Mouse (Mus musculus): ENCODE measurements around the gene Kcnma1. TPM values are rescaled to one million over a fixed set of nuclear protein-coding genes. Genes with fewer than 3 reads are reported as not detected.

Gene Kcnma1
- polyA plus RNA-seq, 1 experiment = 4.9 TPM

GRCm38 (mm10) chr14:24032876-24033389, 18.6 kb upstream of the Kcnma1 start:
- H3K27me3 ChIP-seq (ENCODE audit: control insufficient read depth, insufficient read depth, low read length) = no peaks in the 10 kb centered on the region
- H3K27ac ChIP-seq (ENCODE audit: control insufficient read depth, insufficient read depth, low read length) = no peak overlapping the region
- no peaks in the 10 kb centered on the region for H3K36me3 ChIP-seq (ENCODE audit: control insufficient read depth, insufficient read depth, low read length)
- no peak for TF ChIP-seq POLR2A (IDR thresholded peaks at IDR 0.05; ENCODE audit: control insufficient read depth, extremely low read depth, insufficient read depth, low read length, poor library complexity)
- TF ChIP-seq CTCF (IDR thresholded peaks at IDR 0.05; ENCODE audit: borderline replicate concordance, control insufficient read depth, extremely low read depth, insufficient read depth, low read length, poor library complexity) = no peak
- no peaks in the 10 kb centered on the region for H3K4me1 ChIP-seq (replicated peaks; ENCODE audit: control insufficient read depth, insufficient read depth, low read length)
- no peak for DNase-seq
- no peak overlapping the region for H3K4me3 ChIP-seq (ENCODE audit: control insufficient read depth, insufficient read depth, low read length)
- 95% methylated on average over 7 of the region's 7 CpGs for WGBS

DNA sequence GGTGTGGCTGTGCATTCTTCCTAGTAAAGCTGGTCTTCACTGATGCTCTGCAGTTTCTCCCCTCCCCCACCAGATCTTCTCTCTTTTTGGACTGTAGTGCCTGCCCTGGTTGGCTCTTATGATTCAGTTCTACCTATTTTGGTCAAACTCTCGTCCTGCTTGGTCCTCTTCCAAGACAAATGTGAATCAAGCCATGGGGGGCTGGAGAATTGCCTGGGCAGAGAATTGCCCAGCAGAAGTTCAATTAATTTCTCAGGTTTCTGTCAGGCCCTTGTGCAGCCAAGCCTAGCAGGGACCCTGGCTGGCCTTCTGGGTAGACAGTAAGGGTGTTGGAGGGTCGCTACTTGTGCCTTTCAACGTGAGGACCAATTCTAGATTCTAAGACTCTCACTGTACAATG, 17.9 kb upstream of the Kcnma1 start:
- 79% methylated on average over 3 of the region's 3 CpGs for WGBS
- Histone ChIP-seq H3K4me1 (replicated peaks; ENCODE audit: control insufficient read depth, insufficient read depth, low read length) (no peaks in the 10 kb centered on the region), H3K4me3 (ENCODE audit: control insufficient read depth, insufficient read depth, low read length) (no peak overlapping the region), H3K36me3 (ENCODE audit: control insufficient read depth, insufficient read depth, low read length) (no peaks in the 10 kb centered on the region), H3K27ac (ENCODE audit: control insufficient read depth, insufficient read depth, low read length) (no peak overlapping the region), H3K27me3 (ENCODE audit: control insufficient read depth, insufficient read depth, low read length) (no peaks in the 10 kb centered on the region)
- DNase-seq = no peak
- TF ChIP-seq CTCF (IDR thresholded peaks at IDR 0.05; ENCODE audit: borderline replicate concordance, control insufficient read depth, extremely low read depth, insufficient read depth, low read length, poor library complexity) = no peak
- TF ChIP-seq POLR2A (IDR thresholded peaks at IDR 0.05; ENCODE audit: control insufficient read depth, extremely low read depth, insufficient read depth, low read length, poor library complexity) = no peak

- Histone ChIP-seq H3K4me1 (replicated peaks; ENCODE audit: control insufficient read depth, insufficient read depth, low read length) (no peaks in the 10 kb centered on the region), H3K27me3 (ENCODE audit: control insufficient read depth, insufficient read depth, low read length) (no peaks in the 10 kb centered on the region), H3K27ac (ENCODE audit: control insufficient read depth, insufficient read depth, low read length) (no peak overlapping the region), H3K36me3 (ENCODE audit: control insufficient read depth, insufficient read depth, low read length) (no peaks in the 10 kb centered on the region), H3K4me3 (ENCODE audit: control insufficient read depth, insufficient read depth, low read length) (no peak overlapping the region)
- 84% methylated on average over 4 of the region's 4 CpGs for WGBS
- no peak for TF ChIP-seq POLR2A (IDR thresholded peaks at IDR 0.05; ENCODE audit: control insufficient read depth, extremely low read depth, insufficient read depth, low read length, poor library complexity)
- TF ChIP-seq CTCF (IDR thresholded peaks at IDR 0.05; ENCODE audit: borderline replicate concordance, control insufficient read depth, extremely low read depth, insufficient read depth, low read length, poor library complexity) = no peak
- DNase-seq = no peak
These were observed 6.4 kb upstream of the Kcnma1 start for GRCm38 (mm10) chr14:24020718-24021117.

- 74% methylated on average over 1 of the region's 1 CpGs for WGBS
- H3K4me3 ChIP-seq (ENCODE audit: control insufficient read depth, insufficient read depth, low read length) = no peak overlapping the region
- H3K4me1 ChIP-seq (replicated peaks; ENCODE audit: control insufficient read depth, insufficient read depth, low read length) = no peaks in the 10 kb centered on the region
- H3K36me3 ChIP-seq (ENCODE audit: control insufficient read depth, insufficient read depth, low read length) = no peaks in the 10 kb centered on the region
- no peak for DNase-seq
- TF ChIP-seq CTCF (IDR thresholded peaks at IDR 0.05; ENCODE audit: borderline replicate concordance, control insufficient read depth, extremely low read depth, insufficient read depth, low read length, poor library complexity) = no peak
- no peak for TF ChIP-seq POLR2A (IDR thresholded peaks at IDR 0.05; ENCODE audit: control insufficient read depth, extremely low read depth, insufficient read depth, low read length, poor library complexity)
- no peak overlapping the region for H3K27ac ChIP-seq (ENCODE audit: control insufficient read depth, insufficient read depth, low read length)
- no peaks in the 10 kb centered on the region for H3K27me3 ChIP-seq (ENCODE audit: control insufficient read depth, insufficient read depth, low read length)
These were observed 4.3 kb downstream of the Kcnma1 start for GRCm38 (mm10) chr14:24009978-24010377.

DNA sequence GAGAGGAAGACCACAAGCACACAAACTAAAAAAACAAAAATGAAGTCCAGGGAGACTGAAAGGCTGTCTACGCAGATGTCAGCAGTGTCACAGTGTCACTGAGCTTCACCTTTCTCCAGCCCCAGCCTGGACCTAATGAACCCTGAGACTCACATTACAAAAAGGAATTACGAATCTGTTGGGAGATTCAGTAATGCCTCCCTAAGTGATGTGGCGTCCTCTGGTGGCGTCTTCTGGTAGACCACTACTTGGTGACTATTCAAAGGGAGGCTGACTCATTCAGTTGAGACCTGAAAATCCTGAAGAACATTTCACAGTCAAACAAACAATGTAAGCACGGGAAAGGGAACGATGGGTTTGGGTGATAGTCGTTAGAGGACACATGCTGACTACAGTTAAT, 6.0 kb downstream of the Kcnma1 start:
- H3K4me1 ChIP-seq (replicated peaks; ENCODE audit: control insufficient read depth, insufficient read depth, low read length) = no peaks in the 10 kb centered on the region
- no peaks in the 10 kb centered on the region for H3K36me3 ChIP-seq (ENCODE audit: control insufficient read depth, insufficient read depth, low read length)
- DNase-seq = no peak
- TF ChIP-seq CTCF (IDR thresholded peaks at IDR 0.05; ENCODE audit: borderline replicate concordance, control insufficient read depth, extremely low read depth, insufficient read depth, low read length, poor library complexity) (no peak), POLR2A (IDR thresholded peaks at IDR 0.05; ENCODE audit: control insufficient read depth, extremely low read depth, insufficient read depth, low read length, poor library complexity) (no peak)
- no peak overlapping the region for H3K4me3 ChIP-seq (ENCODE audit: control insufficient read depth, insufficient read depth, low read length)
- no peaks in the 10 kb centered on the region; the same call in 1 of the 2 replicates for H3K27me3 ChIP-seq (ENCODE audit: control insufficient read depth, insufficient read depth, low read length)
- no peak overlapping the region for H3K27ac ChIP-seq (ENCODE audit: control insufficient read depth, insufficient read depth, low read length)
- WGBS = 13% methylated on average over 7 of the region's 7 CpGs

- 78% methylated on average over 2 of the region's 2 CpGs for WGBS
- Histone ChIP-seq H3K4me1 (replicated peaks; ENCODE audit: control insufficient read depth, insufficient read depth, low read length) (no peaks in the 10 kb centered on the region), H3K27ac (ENCODE audit: control insufficient read depth, insufficient read depth, low read length) (no peak overlapping the region), H3K27me3 (ENCODE audit: control insufficient read depth, insufficient read depth, low read length) (no peaks in the 10 kb centered on the region; the same call in 1 of the 2 replicates), H3K36me3 (ENCODE audit: control insufficient read depth, insufficient read depth, low read length) (no peaks in the 10 kb centered on the region), H3K4me3 (ENCODE audit: control insufficient read depth, insufficient read depth, low read length) (no peak overlapping the region)
- TF ChIP-seq CTCF (IDR thresholded peaks at IDR 0.05; ENCODE audit: borderline replicate concordance, control insufficient read depth, extremely low read depth, insufficient read depth, low read length, poor library complexity) (no peak), POLR2A (IDR thresholded peaks at IDR 0.05; ENCODE audit: control insufficient read depth, extremely low read depth, insufficient read depth, low read length, poor library complexity) (no peak)
- DNase-seq = no peak
These were observed 8.0 kb downstream of the Kcnma1 start for GRCm38 (mm10) chr14:24006276-24006675.
